ENCODE assay signal across 10 mouse cellular contexts in the genomic region with DNA sequence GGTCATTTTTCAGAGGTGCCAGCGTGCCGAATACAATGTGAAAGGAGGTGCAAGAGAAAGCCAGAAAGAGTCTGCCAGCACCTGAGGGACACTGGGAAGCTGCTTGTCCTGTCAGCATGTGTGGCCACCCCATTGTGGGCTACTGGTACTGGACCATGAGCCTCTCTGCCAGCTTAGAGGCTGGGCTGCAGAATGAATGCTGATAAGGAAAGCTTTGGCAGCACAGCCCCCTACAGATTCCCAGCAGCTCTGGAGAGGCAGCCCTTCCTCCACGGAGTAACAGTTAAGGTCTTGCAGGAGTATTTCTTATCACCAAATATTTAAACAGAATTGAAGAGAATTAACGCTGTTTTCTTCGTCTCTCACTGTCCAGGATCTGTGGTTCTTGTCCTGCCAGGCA.
DNase-seq lines count a peak whose midpoint lies in the region; ATAC-seq and TF ChIP-seq lines count a peak whose summit lies in the region.
"Had no signal": no experiment of that assay in that cellular context is flagged by ENCODE, and none has a peak within 500 bp of the region (broad histone marks: within the 10 kb centered on the region; RNA-seq: fewer than 3 reads in every experiment).

No protein-coding gene starts in this region.

- no peaks in the 10 kb centered on the region for H3K9me3 ChIP-seq in neural tube, embryonic 13.5 days
- 0 out of 2 replicates have a peak, but pooled peaks cover 4% of the 10 kb centered on the region for H3K9me3 ChIP-seq in intestine, embryonic 16.5 days (ENCODE audit: control insufficient read depth, low read length)
- no peaks in the 10 kb centered on the region for H3K9me3 ChIP-seq in stomach, postnatal 0 days (ENCODE audit: control insufficient read depth, low read length)

- H3K4me1 ChIP-seq in neural tube, embryonic 13.5 days (replicated peaks), result peaks cover 45% of the 10 kb centered on the region
- peaks cover 22% of the 10 kb centered on the region for H3K4me1 ChIP-seq in intestine, embryonic 16.5 days (ENCODE audit: control insufficient read depth, insufficient read depth, low read length)
- H3K4me1 ChIP-seq in stomach, postnatal 0 days (replicated peaks; ENCODE audit: control insufficient read depth, insufficient read depth), result peaks cover 3% of the 10 kb centered on the region; the same call in 1 of the 2 replicates
- H3K4me1 ChIP-seq in thymus, adult 2 months (replicated peaks; ENCODE audit: control insufficient read depth, insufficient read depth, low read length), result peaks cover 10% of the 10 kb centered on the region

- no peak for TF ChIP-seq CTCF in gastrocnemius, adult 2 months (IDR thresholded peaks at IDR 0.05)
- TF ChIP-seq CTCF in stomach, postnatal 0 days (IDR thresholded peaks at IDR 0.05; ENCODE audit: low read depth), result 0 out of 2 replicates have a peak, but pooled peaks have one; percentile 1
- no peak for TF ChIP-seq CTCF in thymus, adult 2 months (IDR thresholded peaks at IDR 0.05; ENCODE audit: borderline replicate concordance, control insufficient read depth, extremely low read depth, insufficient read depth, low read length, poor library complexity)

- no peak for ATAC-seq in neural tube, embryonic 13.5 days (ENCODE audit: low read depth)
- ATAC-seq in intestine, embryonic 16.5 days, result 0 out of 2 replicates have a peak, but pooled peaks have one; percentile 13
- no peak for ATAC-seq in stomach, postnatal 0 days (ENCODE audit: low FRiP score, low TSS enrichment)

- no peaks in the 10 kb centered on the region for H3K36me3 ChIP-seq in neural tube, embryonic 13.5 days
- H3K36me3 ChIP-seq in intestine, embryonic 16.5 days (ENCODE audit: control insufficient read depth, insufficient read depth, low read length), result no peaks in the 10 kb centered on the region
- no peaks in the 10 kb centered on the region for H3K36me3 ChIP-seq in stomach, postnatal 0 days (ENCODE audit: control insufficient read depth, insufficient read depth, low read length)
- H3K36me3 ChIP-seq in thymus, adult 2 months (ENCODE audit: control insufficient read depth, insufficient read depth, low read length), result no peaks in the 10 kb centered on the region
- H3K36me3 ChIP-seq: midbrain, embryonic 12.5 days had no signal

- peak overlapping the region; percentile 46 for H3K27ac ChIP-seq in gastrocnemius, adult 2 months
- 0 out of 2 replicates have a peak overlapping the region, but pooled peaks have one; percentile 33 for H3K27ac ChIP-seq in neural tube, embryonic 13.5 days (replicated peaks)
- no peak overlapping the region for H3K27ac ChIP-seq in intestine, embryonic 16.5 days (ENCODE audit: low read length)
- no peak overlapping the region for H3K27ac ChIP-seq in stomach, postnatal 0 days (replicated peaks)
- no peak overlapping the region for H3K27ac ChIP-seq in thymus, adult 2 months (ENCODE audit: control insufficient read depth, insufficient read depth, low read length)
- H3K27ac ChIP-seq: midbrain, embryonic 12.5 days had no signal

- no peak for TF ChIP-seq POLR2A in thymus, adult 2 months (IDR thresholded peaks at IDR 0.05; ENCODE audit: control insufficient read depth, extremely low read depth, insufficient read depth, low read length, poor library complexity)

- no peaks in the 10 kb centered on the region for H3K27me3 ChIP-seq in neural tube, embryonic 13.5 days
- H3K27me3 ChIP-seq in intestine, embryonic 16.5 days (replicated peaks; ENCODE audit: control insufficient read depth, insufficient read depth, low read length), result no peaks in the 10 kb centered on the region
- H3K27me3 ChIP-seq in stomach, postnatal 0 days (ENCODE audit: control insufficient read depth, insufficient read depth, low read length), result no peaks in the 10 kb centered on the region
- no peaks in the 10 kb centered on the region for H3K27me3 ChIP-seq in thymus, adult 2 months (ENCODE audit: control insufficient read depth, insufficient read depth, low read length)

- no peak overlapping the region for H3K9ac ChIP-seq in neural tube, embryonic 13.5 days
- H3K9ac ChIP-seq in intestine, embryonic 16.5 days (ENCODE audit: low read depth, low read length), result peak overlapping the region; percentile 49
- 0 out of 2 replicates have a peak overlapping the region, but pooled peaks have one; percentile 24 for H3K9ac ChIP-seq in stomach, postnatal 0 days (ENCODE audit: low read length)
- H3K9ac ChIP-seq: midbrain, embryonic 12.5 days had no signal

- intact Hi-C loops in gastrocnemius, adult 2 months (cut with DNase I), result no loop called here
- intact Hi-C loops in gastrocnemius, postnatal 14 days (cut with DNase I; ENCODE audit: low total_unique reads), result no loop called here

- 62% methylated on average over 5 of the region's 5 CpGs for WGBS in neural tube, embryonic 13.5 days
- 36% methylated on average over 5 of the region's 5 CpGs for WGBS in intestine, embryonic 16.5 days
- 32% methylated on average over 5 of the region's 5 CpGs for WGBS in stomach, postnatal 0 days
- WGBS in thymus, adult 2 months, result 96% methylated on average over 5 of the region's 5 CpGs

- H3K4me3 ChIP-seq in gastrocnemius, adult 2 months, result peak overlapping the region; percentile 50
- no peak overlapping the region for H3K4me3 ChIP-seq in neural tube, embryonic 13.5 days
- H3K4me3 ChIP-seq in intestine, embryonic 16.5 days (ENCODE audit: low read length), result no peak overlapping the region
- H3K4me3 ChIP-seq in stomach, postnatal 0 days (ENCODE audit: low read depth, low read length), result no peak overlapping the region
- H3K4me3 ChIP-seq in thymus, adult 2 months (ENCODE audit: control insufficient read depth, insufficient read depth, low read length), result no peak overlapping the region
- H3K4me3 ChIP-seq: midbrain, embryonic 12.5 days had no signal

- DNase-seq in gastrocnemius, adult 2 months, result no peak
- no peak for DNase-seq in gastrocnemius, postnatal 14 days
- DNase-seq in neural tube, embryonic 10.5 days (ENCODE audit: extremely low spot score, low spot score), result no peak
- DNase-seq in stomach, postnatal 0 days (ENCODE audit: low spot score), result peak; percentile 34
- DNase-seq in thymus, adult 2 months, result no peak
- DNase-seq in cerebellum, adult 8-10 months, result no peak
- DNase-seq: adrenal gland, postnatal 14 days had no signal

- TF ChIP-seq EP300 in stomach, postnatal 0 days (optimal IDR thresholded peaks at IDR 0.05), result no peak

- H3K4me2 ChIP-seq in neural tube, embryonic 13.5 days, result no peak overlapping the region
- H3K4me2 ChIP-seq in intestine, embryonic 16.5 days (ENCODE audit: low read depth, low read length), result 0 out of 2 replicates have a peak overlapping the region, but pooled peaks have one; percentile 7
- H3K4me2 ChIP-seq in stomach, postnatal 0 days (replicated peaks; ENCODE audit: low read depth), result no peak overlapping the region; the same call in 1 of the 2 replicates
- H3K4me2 ChIP-seq: midbrain, embryonic 12.5 days had no signal

Comparison
In these comparisons a context has a peak if more than half of its experiments do, and no peak if none do; other contexts are left out.
1. H3K27ac ChIP-seq: peak in gastrocnemius, adult 2 months (single experiment) and neural tube, embryonic 13.5 days (single experiment); none in intestine, embryonic 16.5 days (single experiment), stomach, postnatal 0 days (single experiment) and thymus, adult 2 months (single experiment).